Mouse (Mus musculus) heart, embryonic 15.5 days (tissue): ENCODE results near the gene Znfx1. TPM values are rescaled to one million over a fixed set of nuclear protein-coding genes. Genes with fewer than 3 reads are reported as not detected.

ENCODE experiments used
- polyA plus RNA-seq: library from polyadenylated mRNA; unstranded; fragments of >200 nt; fragmentation: Nextera tagmentation; extraction: Ambion mirVana; gene quantifications from 2 replicates; pipeline ENCODE4 v1.2.1, GENCODE M21; 2015

Gene Znfx1
- polyA plus RNA-seq, 1 experiment from 2014 or later, result 6.2 TPM

Other genes starting within 250 kb of the Znfx1 start
- gene Cse1l, start 157.0 kb downstream of the Znfx1 start, polyA plus RNA-seq, result 70.0 and 82.1 TPM in 2 replicates
- gene Stau1, start 66.7 kb downstream of the Znfx1 start, polyA plus RNA-seq, result 50.9 and 57.6 TPM in 2 replicates
- 24.2 and 31.0 TPM in 2 replicates for gene Ddx27, start 47.8 kb downstream of the Znfx1 start, polyA plus RNA-seq
- gene Kcnb1, start 127.1 kb upstream of the Znfx1 start, polyA plus RNA-seq, result 0.60 and 0.62 TPM in 2 replicates
- 22.5 and 25.7 TPM in 2 replicates for gene Ptgis, start 177.6 kb upstream of the Znfx1 start, polyA plus RNA-seq